Comparison of ENCODE assay signal across 22 mouse cellular contexts in genomic region chr2:158929507-158929906, GRCm38 (mm10).
"Had no signal": no experiment of that assay in that cellular context is flagged by ENCODE, and none has a peak within 500 bp of the region (broad histone marks: within the 10 kb centered on the region; RNA-seq: fewer than 3 reads in every experiment).

No protein-coding gene starts in this region.

- H3K9ac ChIP-seq: limb, embryonic 12.5 days; limb, embryonic 15.5 days; liver, embryonic 14.5 days; liver, postnatal 0 days; lung, embryonic 14.5 days; neural tube, embryonic 12.5 days; neural tube, embryonic 15.5 days; stomach, embryonic 15.5 days had no signal

- H3K36me3 ChIP-seq: limb, embryonic 12.5 days; limb, embryonic 15.5 days; neural tube, embryonic 12.5 days; neural tube, embryonic 15.5 days; stomach, embryonic 15.5 days had no signal

- H3K4me1 ChIP-seq: limb, embryonic 12.5 days; limb, embryonic 15.5 days; megakaryocyte, embryonic 14.5 days; neural tube, embryonic 12.5 days; neural tube, embryonic 15.5 days; stomach, embryonic 15.5 days had no signal

- H3K9me3 ChIP-seq: limb, embryonic 12.5 days; limb, embryonic 15.5 days; neural tube, embryonic 12.5 days; neural tube, embryonic 15.5 days; stomach, embryonic 15.5 days had no signal

- DNase-seq: kidney, adult 11 months; kidney, adult 8-10 months; kidney, postnatal 14 days; kidney, postnatal 4 days; left cerebral cortex, postnatal 4 days; liver, postnatal 0 days; lung, embryonic 14.5 days; lung, postnatal 36 days; right cerebral cortex, adult 18-20 months; right cerebral cortex, postnatal 14 days; right cerebral cortex, postnatal 4 days; spleen, adult 18-20 months; thymus, postnatal 25 days had no signal

- H3K27me3 ChIP-seq: limb, embryonic 12.5 days; limb, embryonic 15.5 days; megakaryocyte, embryonic 14.5 days; neural tube, embryonic 12.5 days; stomach, embryonic 15.5 days had no signal

- H3K27ac ChIP-seq: limb, embryonic 12.5 days; limb, embryonic 15.5 days; liver, embryonic 14.5 days; neural tube, embryonic 12.5 days; neural tube, embryonic 15.5 days; stomach, embryonic 15.5 days had no signal

- H3K4me2 ChIP-seq: limb, embryonic 12.5 days; limb, embryonic 15.5 days; liver, embryonic 11.5 days; lung, embryonic 14.5 days; neural tube, embryonic 12.5 days; neural tube, embryonic 15.5 days; stomach, embryonic 15.5 days had no signal

- ATAC-seq: liver, postnatal 0 days; lung, postnatal 0 days had no signal

- H3K4me3 ChIP-seq: limb, embryonic 12.5 days; limb, embryonic 15.5 days; megakaryocyte, embryonic 14.5 days; neural tube, embryonic 12.5 days; neural tube, embryonic 15.5 days; stomach, embryonic 15.5 days had no signal
